Mouse (Mus musculus): ENCODE measurements around the gene E030025P04Rik.

- TF ChIP-seq TCF12 (IDR thresholded peaks at IDR 0.05; ENCODE audit: low read depth, low read length) = no peak
- no peak for TF ChIP-seq UBTF (IDR thresholded peaks at IDR 0.05; ENCODE audit: low read depth, low read length)
- no peak for TF ChIP-seq CTCF (conservative IDR thresholded peaks at IDR 0.05 in 1 of 2, IDR thresholded peaks at IDR 0.05 in 1 of 2; ENCODE audit: low read depth in 2 of 2, low read length in 2 of 2)
- TF ChIP-seq NRF1 (IDR thresholded peaks at IDR 0.05; ENCODE audit: low read depth, low read length) = no peak
- no peak for TF ChIP-seq SMC3 (IDR thresholded peaks at IDR 0.05; ENCODE audit: low read depth, low read length)
- TF ChIP-seq EP300 (IDR thresholded peaks at IDR 0.05; ENCODE audit: low read length) = no peak
- TF ChIP-seq KAT2A (IDR thresholded peaks at IDR 0.05; ENCODE audit: insufficient replicate concordance, low read length) = no peak
- TF ChIP-seq RCOR1 (conservative IDR thresholded peaks at IDR 0.05; ENCODE audit: low read depth, low read length) = no peak
- TF ChIP-seq POLR2A (IDR thresholded peaks at IDR 0.05; ENCODE audit: low read depth, low read length) = no peak
- no peak for TF ChIP-seq MAFK (IDR thresholded peaks at IDR 0.05; ENCODE audit: insufficient replicate concordance, low read length)
These were observed at the start of gene E030025P04Rik for GRCm38 (mm10) chr11:109144236-109144635.

Measured in CH12.LX (cell line).